Mouse (Mus musculus) ES-Bruce4 (cell line): ENCODE measurements around the gene Tnxb.

ENCODE experiments used
- EP300 ChIP-seq: IDR thresholded peaks from 2 replicates; pipeline ENCODE4 v1.6.1; 2011; ENCODE audit warnings: low read depth, low read length; ENCODE audit not compliant: insufficient read depth
- POLR2A ChIP-seq: IDR thresholded peaks from one replicate; pipeline ENCODE4 v1.8.1; 2011; ENCODE audit warnings: low read length; ENCODE audit not compliant: insufficient read depth

GRCm38 (mm10) chr17:34661121-34661591, 9.2 kb upstream of the Tnxb start:
- TF ChIP-seq POLR2A (no peak), EP300 (no peak)
